Mouse (Mus musculus): ENCODE data around the gene Sdk1.

DNA sequence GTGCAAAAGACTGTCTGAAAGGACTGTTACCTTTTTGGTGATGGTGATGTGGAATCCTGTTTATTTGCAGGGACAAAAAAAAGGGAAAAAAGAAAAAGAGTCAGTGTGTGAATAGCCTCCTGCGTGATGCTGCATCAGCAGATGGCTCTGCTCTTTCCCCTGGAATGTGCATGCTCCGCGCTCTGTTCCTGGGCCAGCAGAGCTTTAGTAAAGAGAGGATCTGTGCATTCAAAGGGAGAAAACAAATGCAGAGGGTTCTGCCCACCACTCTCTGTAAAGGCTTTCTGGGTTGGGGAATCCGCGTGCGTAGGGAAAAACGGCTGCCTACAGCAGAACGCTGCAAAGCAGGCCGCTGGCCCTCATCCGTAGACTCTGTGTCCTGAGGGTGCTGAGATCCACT lies 644.7 kb downstream of the Sdk1 start:
- TF ChIP-seq CTCF (IDR thresholded peaks at IDR 0.05; ENCODE audit: low read depth, low read length) (no peak), POLR2A (IDR thresholded peaks at IDR 0.05; ENCODE audit: borderline replicate concordance, low read depth, low read length) (no peak)

Measured in bone marrow macrophage, adult 2 months (primary cell).